Mouse (Mus musculus) embryo, embryonic 11 days (tissue): ENCODE measurements at regions not wholly inside any gene's neighbourhood (a gene's known extent, or its start where the extent isn't known, plus 50 kb on each side); places are given as distances from the start of the nearest gene placed in this dataset.
A peak's percentile ranks its signal among the peaks of the same experiment; 100 is the strongest.
"Not testable (repeated sequence)": the region's sequence is repeated elsewhere in the genome, so short reads cannot be mapped to it uniquely, and the experiment has no call there.

ENCODE experiments used
- DNase-seq: peaks from one replicate; pipeline ENCODE4 v3.0.0-alpha.2; 2015

DNA sequence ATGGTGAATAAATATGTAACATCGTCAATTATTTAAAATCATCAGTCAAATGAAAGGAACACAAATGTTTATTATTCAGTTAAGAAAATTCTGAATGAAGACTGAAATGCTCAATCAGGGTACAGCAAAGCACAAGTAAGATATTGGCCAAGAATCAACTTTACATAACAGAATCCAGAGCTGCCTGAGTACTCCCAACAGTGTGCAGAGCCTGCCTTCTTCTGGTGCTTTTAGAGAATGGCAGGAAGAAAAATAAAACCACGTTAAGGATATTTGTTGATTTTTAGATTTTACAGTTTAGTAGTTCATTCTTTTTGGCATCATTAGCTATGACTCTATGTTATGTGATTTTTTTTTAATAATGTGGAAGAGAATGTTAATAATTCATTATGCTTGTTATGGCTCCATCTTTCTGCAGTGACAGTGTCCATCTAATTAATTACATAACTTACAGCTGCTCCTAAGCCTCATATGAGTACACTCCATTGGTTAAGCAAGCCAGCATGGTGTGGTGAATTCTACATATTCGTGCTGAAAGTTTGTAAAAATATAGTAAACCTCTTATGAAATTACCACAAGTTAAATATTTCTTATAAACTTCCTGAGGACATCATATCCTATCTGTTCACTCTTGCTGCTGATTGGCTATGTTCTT, 579.0 kb downstream of the Kcna4 start:
- DNase-seq, result peak; percentile 31

DNA sequence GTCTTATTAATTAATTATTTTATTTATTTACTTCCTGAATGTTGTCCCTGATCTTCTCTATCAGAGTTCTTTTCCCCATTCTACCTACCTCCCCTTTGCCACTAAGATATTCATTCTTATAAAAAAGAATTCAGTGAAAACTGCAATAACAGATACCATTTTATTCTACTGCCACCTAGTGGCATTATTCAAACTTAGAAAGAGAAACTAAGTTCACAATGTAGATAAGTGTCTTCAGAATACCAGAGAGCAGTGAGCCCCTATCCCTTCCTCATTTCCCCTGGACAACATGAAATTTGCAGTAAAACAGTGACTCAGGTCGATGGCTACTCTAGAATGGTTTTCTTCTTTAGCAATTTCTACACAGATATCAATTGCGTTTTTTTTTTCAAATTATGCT, 589.2 kb downstream of the Kcna4 start:
- DNase-seq, result peak; percentile 67

GRCm38 (mm10) chr2:107886063-107886762, 595.8 kb downstream of the Kcna4 start:
- DNase-seq, result peak; percentile 24

DNA sequence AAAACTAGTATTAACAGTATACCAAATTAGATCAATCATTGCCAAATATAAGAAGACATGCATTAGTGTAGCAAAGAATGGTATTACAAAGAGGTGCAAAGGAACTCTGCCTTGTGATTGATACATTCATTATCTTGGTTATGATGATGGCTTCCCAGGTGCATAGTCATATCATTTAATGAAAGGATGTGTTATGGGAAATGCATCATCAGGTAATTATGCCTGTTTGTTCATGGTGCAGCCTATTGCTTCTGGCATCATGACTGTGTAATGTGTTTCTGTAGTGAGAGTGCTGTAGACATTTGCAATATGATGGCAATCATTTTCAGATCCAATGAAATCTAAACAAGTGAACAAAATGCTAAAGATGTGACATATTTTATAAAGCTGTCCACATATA, 597.8 kb downstream of the Kcna4 start:
- DNase-seq, result no peak

- DNase-seq, result no peak
These were observed 634.7 kb downstream of the Kcna4 start for GRCm38 (mm10) chr2:107925116-107925515.

GRCm38 (mm10) chr2:107926606-107927005, 636.2 kb downstream of the Kcna4 start:
- no peak for DNase-seq

- DNase-seq, result no peak
These were observed 644.9 kb downstream of the Kcna4 start for GRCm38 (mm10) chr2:107935336-107935735.

DNA sequence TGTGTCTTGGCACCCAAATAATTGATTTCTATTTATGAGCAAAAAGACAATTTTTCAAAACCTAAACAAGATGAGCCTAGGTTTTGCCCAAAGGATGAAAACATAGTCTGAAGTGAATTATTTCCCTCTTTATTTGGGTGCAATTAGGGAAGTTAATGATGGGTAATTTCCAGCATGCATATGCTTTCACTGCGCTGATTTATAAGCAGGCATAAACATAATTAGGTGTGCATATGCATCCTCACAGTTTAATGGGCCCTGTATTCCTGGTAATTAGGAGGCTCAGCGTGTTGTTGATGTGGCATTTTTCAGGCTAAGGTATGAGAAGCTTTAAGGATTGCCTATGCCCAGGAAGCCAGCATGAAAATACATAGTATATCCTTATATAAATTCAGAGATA, 645.3 kb downstream of the Kcna4 start:
- no peak for DNase-seq

- DNase-seq, result no peak
These were observed 650.9 kb downstream of the Kcna4 start for GRCm38 (mm10) chr2:107941374-107941773.

GRCm38 (mm10) chr2:107945837-107946451, 655.5 kb downstream of the Kcna4 start:
- peak; percentile 73 for DNase-seq

DNA sequence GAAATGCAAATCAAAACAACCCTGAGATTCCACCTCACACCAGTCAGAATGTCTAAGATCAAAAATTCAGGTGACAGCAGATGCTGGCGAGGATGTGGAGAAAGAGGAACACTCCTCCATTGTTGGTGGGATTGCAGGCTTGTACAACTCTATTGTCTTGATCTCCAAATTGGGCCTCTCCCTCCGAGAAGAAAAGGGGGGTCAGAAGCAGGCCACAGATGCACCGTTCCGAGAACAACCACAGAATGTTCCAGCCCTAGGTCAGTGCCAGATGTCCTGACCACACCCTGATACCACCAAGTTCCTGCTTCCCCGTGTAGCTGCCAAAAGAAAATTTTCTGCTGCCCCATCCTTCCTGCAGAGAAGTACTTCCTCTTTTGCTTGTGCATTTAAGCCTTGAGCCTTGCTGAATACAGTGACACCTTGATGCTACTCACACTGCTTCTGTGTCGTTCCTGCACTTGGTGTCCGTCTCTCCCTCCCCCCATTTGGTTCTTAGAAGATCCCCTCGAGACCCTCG, 665.2 kb downstream of the Kcna4 start:
- DNase-seq, result not testable (repeated sequence)

DNA sequence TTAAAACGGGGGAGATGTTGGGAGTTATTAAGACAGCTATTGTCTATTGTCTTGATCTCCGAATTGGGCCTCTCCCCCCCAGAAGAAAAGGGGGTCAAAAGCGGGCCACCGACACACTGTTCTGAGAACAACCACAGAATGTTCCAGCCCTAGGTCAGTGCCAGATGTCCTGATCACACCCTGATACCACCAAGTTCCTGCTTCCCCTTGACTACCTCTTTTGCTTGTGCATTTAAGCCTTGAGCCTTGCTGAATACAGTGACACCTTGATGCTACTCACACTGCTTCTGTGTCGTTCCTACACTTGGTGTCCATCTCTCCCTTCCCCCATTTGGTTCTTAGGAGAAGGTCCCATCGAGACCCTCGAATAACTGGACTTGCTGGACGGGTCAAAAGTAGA, 673.5 kb downstream of the Kcna4 start:
- DNase-seq, result not testable (repeated sequence)

DNA sequence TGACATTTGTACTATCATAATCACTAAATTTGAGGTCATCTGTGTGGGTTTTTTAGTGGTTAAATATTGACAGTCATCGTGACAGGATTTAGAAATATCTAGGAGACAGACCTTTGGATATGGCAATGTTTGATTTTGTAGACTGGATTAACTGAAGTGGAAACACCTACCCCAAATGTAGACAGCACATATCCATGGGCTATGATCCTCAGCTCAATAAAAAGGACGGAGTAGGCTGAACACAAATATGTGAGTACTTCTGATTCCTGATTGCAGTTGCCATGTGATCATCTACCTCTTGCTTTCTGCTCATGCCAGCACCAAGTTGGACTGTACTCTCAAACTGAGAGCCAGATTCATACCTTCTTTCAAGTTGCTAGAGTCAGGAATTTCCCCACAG, 674.4 kb downstream of the Kcna4 start:
- no peak for DNase-seq

DNA sequence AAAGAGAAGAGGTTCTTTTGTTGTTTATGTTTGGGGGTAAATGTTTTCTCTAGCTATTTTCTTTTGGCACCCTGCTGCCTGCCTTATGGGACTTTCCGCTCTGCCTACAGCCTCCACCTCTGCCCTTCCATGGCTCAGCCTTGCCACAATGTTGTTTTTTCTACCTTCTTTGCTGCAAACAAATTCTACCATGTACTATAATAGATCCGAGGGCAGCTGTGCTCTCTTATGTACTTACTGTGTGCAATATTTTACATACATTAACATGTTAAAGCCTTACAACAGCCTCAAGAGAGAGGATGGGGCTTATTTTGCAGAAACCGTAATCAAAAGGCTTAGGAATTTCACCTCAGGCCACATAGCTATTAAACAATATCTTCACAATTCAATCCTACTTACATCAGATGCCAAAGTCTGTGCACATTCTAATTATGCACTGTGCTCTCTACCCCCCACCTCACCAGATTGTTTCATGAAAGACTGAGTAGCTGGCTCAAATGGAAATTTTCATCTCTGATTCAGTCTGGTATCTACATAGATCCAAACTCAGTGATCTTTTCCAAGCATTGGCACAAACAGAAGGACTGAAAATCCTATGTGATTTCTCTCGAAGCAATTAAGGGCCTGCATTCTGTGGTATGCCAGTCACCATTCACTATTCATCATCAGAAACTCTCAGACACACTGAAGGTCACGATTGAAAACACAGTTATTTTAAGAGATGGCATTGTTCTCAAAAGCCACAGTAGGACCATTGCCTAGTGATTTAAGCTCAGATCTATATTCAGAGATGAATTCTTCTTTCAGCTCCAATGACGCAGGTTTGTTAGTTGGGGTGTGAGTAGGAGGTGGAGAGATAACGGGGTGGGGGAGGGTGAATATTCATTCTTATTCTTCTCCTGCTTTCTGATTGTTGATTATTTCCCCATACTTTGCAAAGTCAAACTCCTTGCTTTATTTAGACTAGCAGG, 675.2 kb downstream of the Kcna4 start:
- DNase-seq, result no peak

GRCm38 (mm10) chr2:107968526-107968925, 678.1 kb downstream of the Kcna4 start:
- peak; percentile 52 for DNase-seq

GRCm38 (mm10) chr2:107969526-107969925, 679.1 kb downstream of the Kcna4 start:
- peak; percentile 9 for DNase-seq

DNA sequence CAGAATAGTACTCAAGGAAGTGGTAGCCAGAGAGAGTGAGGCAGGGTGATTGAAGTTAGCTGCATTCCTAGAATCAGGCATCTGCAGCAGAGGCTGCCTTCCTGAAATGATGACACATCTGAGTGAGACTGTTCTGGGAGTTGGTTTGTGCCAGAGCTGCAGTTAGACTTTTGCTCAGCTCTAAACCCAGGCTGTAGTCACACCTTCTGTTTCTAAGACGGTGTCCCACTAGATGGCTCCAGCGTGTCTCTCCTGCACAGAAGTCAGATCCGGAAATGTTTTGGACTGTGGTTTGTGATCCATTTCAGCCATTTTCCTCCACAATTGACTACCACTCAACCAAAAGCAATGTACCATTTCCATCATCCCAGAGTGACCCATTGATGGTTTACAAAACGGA, 683.1 kb downstream of the Kcna4 start:
- peak; percentile 14 for DNase-seq

GRCm38 (mm10) chr2:107994831-107995230, 704.4 kb downstream of the Kcna4 start:
- DNase-seq, result no peak

- DNase-seq, result no peak
These were observed 721.1 kb downstream of the Kcna4 start for GRCm38 (mm10) chr2:108011534-108011933.

- no peak for DNase-seq
These were observed 732.8 kb downstream of the Kcna4 start for GRCm38 (mm10) chr2:108023206-108023605.

DNA sequence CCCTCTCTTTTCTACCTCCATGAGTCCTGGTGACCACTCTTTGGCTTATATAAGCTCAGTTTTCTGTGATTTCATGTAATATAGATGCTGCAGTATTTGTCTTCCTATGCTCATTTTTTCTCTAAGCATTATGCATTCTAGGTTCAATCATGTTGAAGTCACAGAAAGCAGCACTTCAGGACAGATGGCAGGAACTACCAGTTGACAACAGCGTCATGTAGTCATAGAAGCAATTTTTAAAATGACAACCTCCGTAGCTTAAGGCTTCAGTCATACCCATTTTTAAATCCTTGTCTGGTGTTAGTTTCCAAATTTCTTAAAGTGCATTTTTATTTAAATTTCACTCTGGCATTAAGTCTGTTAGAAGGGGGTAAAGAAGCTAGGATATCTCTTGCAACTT, 740.2 kb downstream of the Kcna4 start:
- no peak for DNase-seq

DNA sequence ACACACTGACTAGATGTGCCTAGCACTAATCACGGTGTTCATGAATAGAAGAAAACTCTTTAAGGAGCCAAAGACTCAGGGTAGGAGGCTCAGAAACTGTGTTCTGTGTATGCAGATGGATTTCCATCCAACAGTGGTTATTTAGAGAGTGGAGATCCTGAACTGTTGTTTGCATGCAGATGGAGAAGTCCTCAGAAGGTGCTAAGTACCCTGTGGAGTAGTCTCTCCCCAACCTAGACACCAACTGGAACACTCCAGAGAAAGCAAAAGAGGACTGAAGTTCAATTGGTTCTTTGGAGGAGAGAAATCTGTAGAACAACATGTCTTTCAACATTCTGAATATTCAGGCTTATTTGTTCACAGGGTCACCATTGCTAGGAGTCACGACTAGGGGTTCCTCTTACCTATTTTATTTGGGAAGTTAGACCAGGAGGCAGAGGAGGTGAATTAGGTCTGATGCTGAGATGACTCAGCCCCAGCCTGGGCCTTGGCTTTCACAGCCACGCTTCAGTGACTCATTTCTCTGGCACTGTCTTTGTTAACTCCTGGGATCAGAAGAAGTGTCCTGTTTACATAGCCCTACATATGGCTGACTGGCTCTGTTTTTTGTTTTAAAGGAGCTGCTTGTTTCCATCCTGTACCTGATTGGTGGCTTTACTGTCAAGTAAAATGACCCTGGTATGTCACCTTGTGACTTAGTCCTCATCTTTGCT, 742.0 kb downstream of the Kcna4 start:
- no peak for DNase-seq
